Mouse (Mus musculus): ENCODE results near the gene Rpl37.

The Rpl37 gene

GRCm38 (mm10) chr15:5142047-5142446 lies 25.6 kb downstream of the Rpl37 start:
- in situ Hi-C loops (cut with MboI; ENCODE audit: low pct_unique_long_range_greater_than_20kb in 1 of 2, low sequenced_read_pairs in 2 of 2, unreplicated experiment in 1 of 2) = loop anchor here in 1 of 2 experiments (25.0 kb wide), 1 partner anchor 895 kb away; no protein-coding TSS in a partner anchor

- in situ Hi-C loops (cut with MboI; ENCODE audit: low pct_unique_long_range_greater_than_20kb in 1 of 2, low sequenced_read_pairs in 2 of 2, unreplicated experiment in 1 of 2) = loop anchor here in 1 of 2 experiments (25.0 kb wide), 1 partner anchor 895 kb away; no protein-coding TSS in a partner anchor
These were observed 26.3 kb downstream of the Rpl37 start for GRCm38 (mm10) chr15:5142714-5143113.

GRCm38 (mm10) chr15:5143361-5144020 lies 27.0 kb downstream of the Rpl37 start, which contains the start of gene Prkaa1:
Gene Prkaa1 (plus strand): TSS chr15:5143861.
- in situ Hi-C loops (cut with MboI; ENCODE audit: low pct_unique_long_range_greater_than_20kb in 1 of 2, low sequenced_read_pairs in 2 of 2, unreplicated experiment in 1 of 2) = loop anchor here in 1 of 2 experiments (25.0 kb wide), 1 partner anchor 894 kb away; no protein-coding TSS in a partner anchor

GRCm38 (mm10) chr15:5144021-5144778 lies 27.8 kb downstream of the Rpl37 start:
- in situ Hi-C loops (cut with MboI; ENCODE audit: low pct_unique_long_range_greater_than_20kb in 1 of 2, low sequenced_read_pairs in 2 of 2, unreplicated experiment in 1 of 2) = loop anchor here in 1 of 2 experiments (25.0 kb wide), 1 partner anchor 893 kb away; no protein-coding TSS in a partner anchor

GRCm38 (mm10) chr15:5145196-5145945 lies 28.9 kb downstream of the Rpl37 start:
- in situ Hi-C loops (cut with MboI; ENCODE audit: low pct_unique_long_range_greater_than_20kb in 1 of 2, low sequenced_read_pairs in 2 of 2, unreplicated experiment in 1 of 2) = loop anchor here in 1 of 2 experiments (25.0 kb wide), 1 partner anchor 892 kb away; no protein-coding TSS in a partner anchor

- in situ Hi-C loops (cut with MboI; ENCODE audit: low pct_unique_long_range_greater_than_20kb in 1 of 2, low sequenced_read_pairs in 2 of 2, unreplicated experiment in 1 of 2) = loop anchor here in 1 of 2 experiments (25.0 kb wide), 1 partner anchor 888 kb away; no protein-coding TSS in a partner anchor
These were observed 32.7 kb downstream of the Rpl37 start for GRCm38 (mm10) chr15:5149187-5149586.

GRCm38 (mm10) chr15:5152171-5152570 lies 35.7 kb downstream of the Rpl37 start:
- in situ Hi-C loops (cut with MboI; ENCODE audit: low pct_unique_long_range_greater_than_20kb in 1 of 2, low sequenced_read_pairs in 2 of 2, unreplicated experiment in 1 of 2) = no loop called here

GRCm38 (mm10) chr15:5154621-5155020 lies 38.2 kb downstream of the Rpl37 start:
- in situ Hi-C loops (cut with MboI; ENCODE audit: low pct_unique_long_range_greater_than_20kb in 1 of 2, low sequenced_read_pairs in 2 of 2, unreplicated experiment in 1 of 2) = no loop called here

GRCm38 (mm10) chr15:5155093-5155492 lies 38.6 kb downstream of the Rpl37 start:
- in situ Hi-C loops (cut with MboI; ENCODE audit: low pct_unique_long_range_greater_than_20kb in 1 of 2, low sequenced_read_pairs in 2 of 2, unreplicated experiment in 1 of 2) = no loop called here

- in situ Hi-C loops (cut with MboI; ENCODE audit: low pct_unique_long_range_greater_than_20kb in 1 of 2, low sequenced_read_pairs in 2 of 2, unreplicated experiment in 1 of 2) = no loop called here
These were observed 39.9 kb downstream of the Rpl37 start for GRCm38 (mm10) chr15:5156355-5156754.

GRCm38 (mm10) chr15:5157386-5157785 lies 40.9 kb downstream of the Rpl37 start:
- in situ Hi-C loops (cut with MboI; ENCODE audit: low pct_unique_long_range_greater_than_20kb in 1 of 2, low sequenced_read_pairs in 2 of 2, unreplicated experiment in 1 of 2) = no loop called here

- in situ Hi-C loops (cut with MboI; ENCODE audit: low pct_unique_long_range_greater_than_20kb in 1 of 2, low sequenced_read_pairs in 2 of 2, unreplicated experiment in 1 of 2) = no loop called here
These were observed 42.4 kb downstream of the Rpl37 start for GRCm38 (mm10) chr15:5158827-5159226.

- in situ Hi-C loops (cut with MboI; ENCODE audit: low pct_unique_long_range_greater_than_20kb in 1 of 2, low sequenced_read_pairs in 2 of 2, unreplicated experiment in 1 of 2) = no loop called here
These were observed 48.8 kb downstream of the Rpl37 start for GRCm38 (mm10) chr15:5165121-5165773.
